Mouse (Mus musculus) T-helper 17 cell (primary cell): Measurements from ENCODE around the gene Nup62.
"Not testable (repeated sequence)": the region's sequence is repeated elsewhere in the genome, so short reads cannot be mapped to it uniquely, and the experiment has no call there.

ENCODE experiments used
- in situ Hi-C, 2 experiments: fragments of 300-600 bp; cut with MboI, MseI; formaldehyde crosslinking; loops; 1 replicate in 1 of 2; 2 replicates in 1 of 2; pipeline ENCODE4 v1.15.1; 2025; ENCODE audit warnings: high pct_unique_total_duplicates in 2 of 2

The Nup62 gene

DNA sequence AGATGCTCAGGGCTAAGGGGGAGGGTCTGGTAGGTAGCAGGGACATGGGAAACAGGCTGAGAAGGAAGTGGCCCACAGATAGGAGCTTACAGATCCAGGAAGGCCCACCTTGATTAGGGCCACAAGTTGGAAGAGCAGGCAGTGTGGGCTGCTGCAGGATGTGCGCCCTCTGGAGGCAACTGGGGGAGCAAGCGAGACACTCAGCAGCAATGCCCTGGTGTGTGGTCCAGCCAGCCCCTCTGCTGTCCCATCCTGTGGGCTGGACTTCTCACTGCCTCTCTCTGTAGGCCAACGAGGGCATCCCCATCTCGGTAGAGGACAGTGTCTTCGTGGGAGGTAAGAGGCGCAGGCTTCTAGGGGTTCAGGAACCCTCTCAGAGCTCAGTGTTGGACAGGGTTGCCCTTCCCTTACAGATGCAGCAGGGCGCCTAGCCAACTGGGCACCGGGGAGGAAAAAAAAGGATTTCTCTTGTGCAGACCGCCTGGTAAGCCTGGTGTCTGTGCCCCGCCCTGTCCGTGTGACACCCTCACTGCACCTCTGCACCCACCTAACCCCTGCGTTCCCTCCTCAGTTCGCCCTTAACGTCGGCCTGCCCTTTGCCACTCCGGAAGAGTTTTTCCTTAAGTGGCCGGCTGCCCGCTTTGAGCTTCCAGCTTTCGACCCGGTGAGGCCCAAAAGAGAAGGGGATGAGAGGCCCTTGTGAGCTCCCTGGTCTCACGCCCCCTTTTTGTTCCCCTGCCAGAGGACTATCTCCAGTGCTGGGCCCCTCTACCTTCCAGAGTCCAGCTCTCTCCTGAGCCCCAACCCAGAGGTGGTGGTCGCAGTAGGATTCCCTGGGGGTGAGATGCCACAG, 44.9 kb downstream of the Nup62 start:
- in situ Hi-C loops: no loop called here

DNA sequence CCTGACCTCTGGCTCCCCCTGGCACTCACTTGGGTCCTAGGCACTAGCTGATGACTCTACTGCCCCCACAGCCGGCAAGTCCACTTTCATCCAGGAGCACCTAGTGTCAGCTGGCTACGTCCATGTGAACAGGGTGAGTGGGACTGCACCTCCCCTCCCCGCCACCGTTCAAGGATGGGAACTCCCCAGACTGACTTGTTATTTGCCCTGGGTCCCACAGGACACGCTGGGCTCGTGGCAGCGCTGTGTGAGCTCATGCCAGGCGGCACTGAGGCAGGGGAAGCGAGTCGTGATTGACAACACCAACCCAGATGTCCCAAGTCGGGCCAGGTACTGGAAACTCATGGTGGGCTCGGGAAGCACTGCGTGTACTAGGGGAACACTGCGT, 45.5 kb downstream of the Nup62 start:
- in situ Hi-C loops: no loop called here

DNA sequence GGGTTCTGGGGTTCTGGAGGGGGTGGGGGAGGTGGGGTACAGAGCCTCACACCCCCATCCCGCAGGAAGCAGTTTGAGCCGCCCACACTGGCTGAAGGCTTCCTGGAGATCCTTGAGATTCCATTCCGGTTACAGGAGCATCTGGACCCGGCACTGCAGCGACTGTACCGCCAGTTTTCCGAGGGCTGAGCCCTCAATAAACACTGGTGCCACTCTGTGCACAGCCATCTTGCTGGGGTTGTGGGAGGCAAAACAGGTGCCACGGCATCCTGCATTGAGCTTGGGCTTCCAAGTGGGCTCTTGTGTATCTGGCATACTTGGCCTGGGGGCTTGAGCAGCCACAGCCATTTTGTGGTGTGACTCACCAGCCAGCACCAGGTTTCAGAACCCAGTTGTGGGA, 46.5 kb downstream of the Nup62 start:
- in situ Hi-C loops: no loop called here

DNA sequence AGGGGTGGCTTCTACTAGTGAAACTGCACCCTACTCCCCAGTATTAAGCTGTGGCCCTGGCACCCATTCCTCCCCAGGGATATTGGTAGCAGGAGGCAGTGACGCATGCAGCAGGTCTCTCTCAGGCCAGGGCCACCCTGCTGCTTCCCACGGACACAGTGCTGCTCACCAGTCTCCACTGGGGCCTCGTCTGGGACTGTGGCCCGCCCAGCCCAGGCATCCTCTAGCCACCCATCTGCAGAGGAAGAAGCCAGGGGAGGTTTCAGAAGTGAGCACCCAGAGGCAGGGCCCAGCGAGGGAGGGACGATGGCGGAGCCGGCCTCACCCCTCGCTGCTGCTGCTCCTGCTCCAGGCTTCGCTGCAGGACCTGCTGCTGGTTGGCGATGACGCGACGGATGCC, 47.3 kb downstream of the Nup62 start:
- in situ Hi-C loops: no loop called here

DNA sequence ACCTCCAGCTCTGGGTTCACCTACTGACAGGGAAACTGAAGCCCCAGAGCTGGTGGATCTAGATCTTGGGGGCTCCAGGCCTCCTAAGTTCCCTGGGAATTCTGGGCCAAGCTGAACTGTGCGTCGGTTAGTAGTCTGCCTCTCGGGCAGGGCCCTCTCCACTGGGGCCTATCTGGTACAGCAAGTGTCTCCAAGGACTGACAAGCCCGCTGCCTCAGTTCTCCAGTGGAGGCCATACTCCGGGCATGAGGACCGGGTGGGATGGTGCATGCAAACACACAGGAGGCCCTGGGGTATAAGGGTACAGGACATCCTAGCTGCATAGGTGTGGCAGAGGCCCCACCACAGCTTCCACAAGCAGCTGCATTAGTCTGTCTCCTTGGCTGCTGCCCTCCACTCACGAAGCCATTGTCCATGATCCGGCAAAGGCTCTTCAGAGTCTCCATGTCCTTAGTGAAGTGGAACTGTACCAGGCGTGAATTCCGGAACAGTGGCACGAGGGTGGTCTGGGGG, 48.1 kb downstream of the Nup62 start:
- in situ Hi-C loops: no loop called here

DNA sequence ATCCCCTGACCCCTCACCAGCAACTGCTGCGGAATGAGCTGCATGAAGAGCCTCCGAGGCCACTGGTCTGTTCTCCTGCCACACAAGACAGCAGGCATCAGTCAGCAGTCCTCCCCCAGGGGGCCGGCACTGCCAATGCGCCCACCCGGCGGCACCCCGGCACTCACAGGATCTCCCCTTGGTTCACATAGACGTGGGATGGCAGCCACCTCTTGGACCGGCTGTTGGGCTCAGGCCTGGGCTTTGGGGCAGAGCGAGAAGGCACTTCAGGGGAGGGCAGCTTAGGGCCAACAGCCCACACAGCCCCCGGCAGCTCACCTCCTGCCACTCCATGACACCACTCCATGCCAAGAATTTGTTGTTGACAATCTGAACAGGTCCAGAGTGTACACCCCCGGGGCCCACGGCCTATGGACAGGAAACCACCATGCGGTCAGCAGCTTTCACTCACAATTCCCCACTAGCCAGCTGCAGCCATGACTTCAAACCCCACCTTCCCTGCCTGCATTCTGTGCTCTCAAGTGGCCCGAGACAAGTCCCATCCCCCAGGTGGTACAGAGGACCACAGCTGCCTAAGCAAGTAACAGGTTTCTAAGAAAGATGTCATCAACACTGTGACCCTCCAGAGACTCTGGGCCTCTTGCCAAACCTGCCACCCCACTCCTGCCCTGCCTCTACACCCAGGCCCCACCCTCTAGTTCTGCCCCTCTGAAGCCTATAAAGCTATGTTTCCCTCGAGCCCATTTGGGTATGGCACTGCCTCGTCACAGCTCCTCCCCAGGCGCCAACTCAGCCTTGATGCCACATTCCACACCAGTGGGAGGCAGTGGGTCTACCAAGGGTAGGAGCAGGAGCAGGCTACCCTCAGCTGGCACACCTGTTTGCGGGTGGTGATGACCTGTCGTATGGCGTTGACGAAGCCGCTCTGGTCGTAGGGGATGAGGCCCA, 49.0 kb downstream of the Nup62 start:
- in situ Hi-C loops: no loop called here

DNA sequence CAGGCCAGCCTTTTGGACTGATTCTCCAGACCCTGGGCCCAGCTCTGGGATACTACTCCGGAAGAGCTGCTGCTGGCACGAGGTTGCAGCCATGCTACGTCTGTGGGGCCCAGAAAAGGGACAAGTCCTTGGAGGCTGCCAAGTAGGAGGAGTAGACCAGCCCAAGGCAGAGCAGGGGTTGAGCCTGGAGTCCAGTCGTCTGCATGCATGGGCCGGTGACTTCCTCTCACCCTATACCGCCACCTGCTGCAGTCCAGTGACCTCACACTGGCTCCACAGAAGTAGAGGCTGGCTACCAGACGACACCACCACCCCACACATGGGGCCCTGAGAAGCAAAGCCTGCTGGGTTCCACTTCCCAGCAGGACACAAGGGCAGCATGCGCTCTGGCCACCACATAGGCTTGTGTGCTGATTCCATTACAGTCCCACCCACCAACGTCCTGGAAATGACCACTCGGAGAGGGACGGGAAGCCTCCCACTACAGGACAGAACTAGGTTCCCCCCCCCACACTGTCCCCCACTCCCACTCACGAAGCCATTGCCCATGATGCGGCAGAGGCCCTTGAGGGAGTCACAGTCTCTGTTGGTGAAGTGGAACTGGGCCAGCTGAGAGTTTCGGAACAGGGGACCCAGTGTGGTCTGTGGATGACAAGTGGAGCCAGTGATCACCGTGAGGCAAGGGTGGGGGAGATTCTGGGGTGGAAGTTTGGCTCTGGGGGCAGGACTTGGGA, 50.6 kb downstream of the Nup62 start:
- in situ Hi-C loops: no loop called here

DNA sequence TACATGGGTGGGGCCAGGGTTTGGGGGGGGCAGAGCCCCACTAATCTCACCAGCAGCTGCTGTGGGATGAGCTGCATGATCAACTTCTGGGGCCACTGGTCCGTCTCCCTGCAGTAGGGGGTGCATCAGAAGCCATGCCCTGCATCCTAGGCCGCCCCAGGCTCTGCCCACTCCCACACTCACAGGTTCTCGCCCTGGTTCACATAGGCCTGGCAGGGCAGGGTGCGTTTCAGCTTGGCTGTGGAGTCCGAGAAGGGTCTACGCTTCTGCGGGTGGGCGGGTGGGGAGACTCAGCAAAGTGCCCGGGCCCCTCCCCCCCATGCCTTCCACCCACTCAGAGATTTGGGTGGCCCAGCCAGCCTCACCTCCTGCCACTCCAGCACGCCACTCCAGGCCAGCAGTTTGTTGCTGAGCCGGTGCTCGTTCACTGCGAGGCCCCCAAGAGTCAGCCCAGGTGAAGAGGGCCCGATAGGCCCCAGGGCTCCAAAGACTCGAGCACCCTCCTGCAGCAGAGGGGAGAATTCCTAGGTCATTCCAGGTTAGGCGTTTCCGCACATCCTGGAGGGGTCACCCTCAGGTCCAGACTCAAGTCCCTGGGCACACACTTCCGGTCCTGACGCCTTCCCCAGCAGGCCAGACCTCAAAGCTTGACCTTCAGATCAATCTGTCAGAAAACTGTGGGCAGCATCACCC, 51.3 kb downstream of the Nup62 start:
- in situ Hi-C loops: no loop called here

DNA sequence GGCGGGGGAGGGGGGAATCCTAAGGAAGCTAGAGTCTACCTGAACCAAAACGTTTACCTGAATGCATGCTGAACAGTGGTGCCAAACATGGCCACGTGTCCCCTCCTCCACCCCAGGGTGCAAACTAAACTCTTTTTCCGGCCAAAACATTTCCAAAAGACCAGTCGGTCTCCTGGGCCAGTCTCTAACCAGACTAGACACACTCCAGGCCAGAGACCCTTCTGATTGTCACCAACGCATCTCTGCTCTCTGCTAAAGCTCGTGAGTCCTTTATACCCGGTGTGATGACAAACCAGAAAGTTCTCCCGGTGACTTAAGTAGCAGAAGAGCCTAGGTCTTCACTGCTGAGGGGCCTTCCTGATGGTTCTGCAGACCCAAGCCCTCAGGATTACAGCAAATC, 51.9 kb downstream of the Nup62 start:
- in situ Hi-C loops: no loop called here

DNA sequence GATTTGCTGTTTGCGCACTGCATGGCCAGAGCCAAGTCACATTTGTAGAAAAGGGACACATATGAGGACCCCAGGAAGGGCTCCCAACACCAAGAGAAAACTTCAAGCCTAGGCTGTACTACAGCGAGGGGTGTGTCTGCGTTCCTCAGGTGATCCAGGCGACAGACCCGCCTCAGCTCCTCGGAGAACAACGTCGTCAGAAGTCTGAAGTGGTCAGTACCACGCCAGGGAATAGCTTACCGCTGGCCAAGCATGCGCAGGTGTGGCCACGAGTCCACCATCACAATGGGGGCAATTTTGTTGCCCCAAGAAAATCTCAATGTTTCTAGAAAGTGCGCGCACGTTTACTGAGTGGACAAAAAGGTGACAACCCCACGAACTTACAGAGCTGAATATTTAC, 52.6 kb downstream of the Nup62 start:
- in situ Hi-C loops: no loop called here

DNA sequence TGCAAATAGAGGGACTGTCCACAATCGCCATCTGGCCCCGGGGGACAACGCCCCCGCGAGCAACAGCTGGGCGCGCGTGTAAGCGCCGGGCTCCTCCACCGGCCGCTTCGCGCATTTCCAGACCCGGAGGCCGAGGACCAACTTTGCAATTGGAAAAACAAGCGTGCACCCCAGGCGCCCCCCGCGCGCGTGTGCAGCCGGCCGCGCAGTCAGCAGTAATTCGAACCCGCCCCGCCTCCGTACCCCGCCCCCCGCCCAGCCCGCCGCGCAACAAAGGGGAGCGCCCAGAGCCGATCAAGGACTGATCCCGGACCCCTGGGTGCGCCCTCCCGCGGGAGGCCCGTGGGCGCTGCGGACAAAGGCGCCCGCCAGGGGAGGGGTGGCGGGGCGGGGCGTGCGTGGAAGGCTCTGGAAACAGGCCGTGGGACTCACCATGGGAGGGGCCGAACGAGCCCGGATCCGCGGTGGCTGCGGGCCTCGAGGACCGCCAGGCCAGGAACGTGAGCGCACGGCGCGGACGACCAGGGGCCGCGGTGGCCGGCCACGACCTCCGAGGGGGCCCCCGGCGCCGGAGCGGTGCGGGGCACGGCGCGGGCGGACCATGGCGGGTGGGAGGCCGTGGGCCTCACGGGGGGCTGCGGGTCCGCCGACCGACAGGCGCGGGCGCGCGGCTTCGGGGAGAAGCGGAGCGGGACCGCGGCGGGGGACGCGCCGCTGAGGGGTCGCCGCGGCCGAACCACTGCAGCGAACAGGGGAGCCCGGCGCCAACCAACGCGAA, 53.2 kb downstream of the Nup62 start:
- in situ Hi-C loops: no loop called here

DNA sequence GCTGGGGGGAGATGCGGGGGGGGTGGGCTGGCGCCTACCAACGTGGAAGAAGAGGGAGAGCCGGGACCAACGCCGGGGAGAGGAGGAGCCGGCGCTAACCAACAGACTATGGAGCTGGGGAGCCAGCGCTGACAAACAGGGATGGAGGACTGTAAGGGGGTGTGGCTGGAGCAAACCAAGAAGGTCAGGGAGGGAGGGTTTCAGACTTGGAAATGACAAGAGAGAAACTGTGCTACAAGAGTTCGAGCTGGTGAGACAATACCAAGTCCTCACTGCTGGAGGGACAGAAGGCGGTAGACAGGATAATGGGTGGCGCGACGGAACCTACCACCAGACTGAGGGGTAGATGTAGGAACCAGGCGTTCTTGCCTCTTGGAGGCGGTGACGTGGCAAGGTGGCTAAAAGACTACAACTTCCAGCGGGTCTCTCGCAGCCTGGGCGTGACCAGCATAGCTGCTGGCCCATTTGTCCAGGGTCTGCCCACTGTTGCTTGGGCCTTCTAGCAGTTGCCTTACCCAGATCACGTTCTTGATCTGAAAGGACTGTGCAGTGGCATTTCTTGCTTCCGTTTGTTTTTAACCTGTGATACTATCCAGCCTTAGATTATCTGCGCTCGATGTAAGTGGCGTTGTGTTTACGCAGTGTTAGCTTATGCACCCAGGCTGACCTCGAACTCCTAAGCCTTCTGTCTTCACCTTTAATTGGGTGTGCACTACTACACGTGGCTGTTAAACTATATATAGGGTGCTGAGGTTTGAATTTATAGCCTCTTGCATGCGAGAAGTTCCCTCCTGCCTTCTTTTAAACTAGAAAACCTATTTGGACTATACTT, 54.0 kb downstream of the Nup62 start, which contains the start of gene Ptov1:
Gene Ptov1 (minus strand): TSS at position 92 of the 832 bp plus-strand sequence.
- in situ Hi-C loops: no loop called here

DNA sequence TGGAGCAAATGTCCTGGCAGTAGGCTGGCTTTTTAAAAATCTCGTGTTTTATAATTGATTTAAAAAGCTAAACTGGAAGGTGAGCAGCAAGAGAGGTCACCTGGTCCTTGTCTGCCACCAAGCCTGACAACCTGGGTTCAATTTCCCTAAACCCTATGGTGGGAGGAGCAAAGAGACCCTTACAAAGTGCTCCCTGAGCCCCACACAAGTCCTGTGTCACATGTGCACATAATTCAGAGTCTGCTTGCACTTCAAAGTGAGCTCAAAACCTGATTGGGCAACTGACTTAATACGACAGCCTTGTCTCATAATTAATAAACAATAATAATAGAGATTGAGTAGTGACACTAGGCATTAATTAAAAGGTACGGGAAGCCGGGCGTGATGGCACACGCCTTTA, 54.7 kb downstream of the Nup62 start:
- in situ Hi-C loops: no loop called here

DNA sequence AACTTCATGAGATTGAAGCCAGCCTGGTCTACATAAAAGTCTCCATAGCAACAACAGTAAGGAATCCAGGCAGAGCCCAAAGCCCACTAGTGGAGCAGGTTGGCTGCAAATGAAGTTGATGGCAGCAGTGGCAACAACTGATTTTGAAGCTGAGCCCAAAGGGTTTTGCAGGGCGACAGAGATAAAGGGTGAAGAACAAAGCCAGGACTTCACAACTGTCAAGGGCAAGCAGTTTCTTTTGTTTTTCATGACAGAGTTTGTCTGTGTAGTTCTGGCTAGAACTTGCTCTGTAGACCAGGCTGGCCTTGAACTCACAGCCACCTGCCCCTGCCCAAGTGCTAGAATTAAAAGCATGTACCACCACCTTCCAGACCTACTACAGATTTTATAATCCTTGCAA, 55.3 kb downstream of the Nup62 start:
- in situ Hi-C loops: no loop called here

DNA sequence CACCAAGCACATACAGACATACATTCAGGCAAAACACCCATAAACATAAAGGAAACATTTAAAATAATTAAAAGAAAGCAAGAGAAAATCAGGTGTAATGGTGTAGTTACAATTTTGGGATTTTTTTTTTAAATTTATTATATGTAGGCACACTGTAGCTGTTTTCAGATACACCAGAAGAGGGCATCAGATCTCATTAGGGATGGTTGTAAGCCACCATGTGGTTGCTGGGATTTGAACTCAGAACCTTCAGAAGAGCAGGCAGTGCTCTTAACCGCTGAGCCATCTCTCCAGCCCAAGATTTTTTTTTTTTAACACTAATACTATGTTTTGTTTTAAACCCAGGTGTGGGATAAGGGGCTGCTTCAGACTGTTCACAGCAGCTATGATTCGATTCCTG, 55.9 kb downstream of the Nup62 start:
- in situ Hi-C loops: not testable (repeated sequence)

DNA sequence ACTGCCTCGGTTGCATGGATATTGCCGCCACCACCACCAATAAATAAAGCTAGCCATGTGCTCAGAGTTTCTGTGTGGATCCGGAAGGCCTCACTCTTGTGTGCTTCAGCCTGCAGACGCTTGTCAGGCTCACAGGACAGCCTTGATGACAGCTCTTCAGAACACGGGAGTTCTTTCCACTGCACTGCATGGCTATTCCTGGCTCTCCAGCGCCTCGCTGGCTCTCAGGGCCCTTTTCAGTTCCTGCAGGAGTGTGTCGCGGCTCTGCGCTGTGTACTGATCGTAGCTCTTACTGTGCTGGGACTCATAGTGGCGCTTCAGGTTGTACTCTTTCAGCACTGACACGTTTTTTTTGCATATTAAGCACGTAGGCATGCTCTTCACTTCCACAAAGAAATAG, 61.9 kb downstream of the Nup62 start:
- in situ Hi-C loops: no loop called here
